ENCODE assay signal across 20 mouse cellular contexts in the genomic region with DNA sequence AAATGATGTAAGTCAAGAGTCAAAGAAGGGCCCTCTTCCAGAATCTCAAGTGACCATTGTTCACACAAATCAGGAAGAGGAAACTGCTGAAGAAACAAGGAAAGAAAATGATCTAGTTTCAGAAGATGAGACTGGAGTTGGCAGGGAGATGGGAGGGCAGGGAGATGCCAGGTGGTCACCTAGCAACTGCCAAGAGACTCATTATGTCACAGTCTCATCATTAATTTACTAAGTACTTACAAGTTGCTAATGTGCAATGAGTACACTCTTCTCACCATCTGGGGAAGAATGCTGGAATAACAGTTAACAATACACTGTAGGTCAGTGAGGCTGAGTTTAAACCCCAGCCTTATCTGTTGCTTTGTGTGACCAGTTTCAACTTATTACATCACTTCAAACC.
DNase-seq lines count a peak whose midpoint lies in the region; ATAC-seq lines count a peak whose summit lies in the region.
"Had no signal": no experiment of that assay in that cellular context is flagged by ENCODE, and none has a peak within 500 bp of the region (broad histone marks: within the 10 kb centered on the region; RNA-seq: fewer than 3 reads in every experiment).

No protein-coding gene starts in this region.

- H3K4me1 ChIP-seq in heart, embryonic 13.5 days = peaks cover 42% of the 10 kb centered on the region
- H3K4me1 ChIP-seq in embryonic facial prominence, embryonic 10.5 days = peaks cover 18% of the 10 kb centered on the region
- H3K4me1 ChIP-seq: liver, embryonic 12.5 days had no signal

- intact Hi-C loops in heart, postnatal 25 days (cut with DNase I) = no loop called here
- intact Hi-C loops in left cerebral cortex, postnatal 4 days (cut with DNase I) = no loop called here
- intact Hi-C loops in left cerebral cortex, postnatal 10 days (cut with DNase I) = no loop called here

- no peaks in the 10 kb centered on the region for H3K27me3 ChIP-seq in heart, embryonic 13.5 days (replicated peaks)
- H3K27me3 ChIP-seq in embryonic facial prominence, embryonic 10.5 days (replicated peaks; ENCODE audit: low read depth, poor library complexity, severe bottlenecking) = no peaks in the 10 kb centered on the region
- H3K27me3 ChIP-seq: liver, embryonic 12.5 days; megakaryocyte, embryonic 14.5 days; neural tube, embryonic 13.5 days had no signal

- no peak overlapping the region for H3K4me3 ChIP-seq in heart, embryonic 13.5 days
- no peak overlapping the region for H3K4me3 ChIP-seq in embryonic facial prominence, embryonic 10.5 days
- H3K4me3 ChIP-seq: limb, embryonic 10.5 days; liver, embryonic 12.5 days; megakaryocyte, embryonic 14.5 days; neural tube, embryonic 13.5 days had no signal

- no peaks in the 10 kb centered on the region for H3K9me3 ChIP-seq in heart, embryonic 13.5 days
- no peaks in the 10 kb centered on the region for H3K9me3 ChIP-seq in embryonic facial prominence, embryonic 10.5 days
- H3K9me3 ChIP-seq: limb, embryonic 10.5 days; liver, embryonic 12.5 days; megakaryocyte, embryonic 14.5 days; neural tube, embryonic 13.5 days had no signal

- peak; percentile 16 to 21 for DNase-seq in cerebellum, adult 18-20 months
- no peak for DNase-seq in cerebellum, adult 11 months
- no peak for DNase-seq in heart, postnatal 25 days (ENCODE audit: low spot score)
- peak; percentile 33 for DNase-seq in left cerebral cortex, postnatal 4 days
- no peak for DNase-seq in left cerebral cortex, postnatal 10 days (ENCODE audit: extremely low spot score in 1 of 2, low spot score in 2 of 2)
- peak; percentile 52 for DNase-seq in retina, postnatal 1 day
- no peak for DNase-seq in embryonic facial prominence, embryonic 10.5 days (ENCODE audit: low spot score)
- DNase-seq: adrenal gland, postnatal 14 days; forebrain, postnatal 0 days; gastrocnemius, postnatal 36 days; lung, adult 2 months; midbrain, embryonic 14.5 days; right cerebral cortex, postnatal 14 days had no signal

- peak overlapping the region; percentile 74 for H3K27ac ChIP-seq in heart, embryonic 13.5 days (replicated peaks)
- no peak overlapping the region for H3K27ac ChIP-seq in embryonic facial prominence, embryonic 10.5 days (replicated peaks)
- H3K27ac ChIP-seq: liver, embryonic 12.5 days; neural tube, embryonic 13.5 days had no signal

- H3K36me3 ChIP-seq in heart, embryonic 13.5 days = no peaks in the 10 kb centered on the region
- H3K36me3 ChIP-seq in embryonic facial prominence, embryonic 10.5 days (replicated peaks) = no peaks in the 10 kb centered on the region
- H3K36me3 ChIP-seq: limb, embryonic 10.5 days; liver, embryonic 12.5 days; neural tube, embryonic 13.5 days had no signal

- no peak for ATAC-seq in heart, embryonic 13.5 days (ENCODE audit: extremely low read depth, insufficient number of reproducible peaks, low FRiP score, low TSS enrichment)
- ATAC-seq: activated CD4-positive, CD25-positive, alpha-beta regulatory T cell, adult 4 months; CD4-positive, CD25-positive, alpha-beta regulatory T cell, adult 4 months; forebrain, postnatal 0 days; liver, embryonic 12.5 days had no signal

- H3K9ac ChIP-seq in heart, embryonic 13.5 days = no peak overlapping the region
- H3K9ac ChIP-seq: forebrain, postnatal 0 days; liver, embryonic 12.5 days; neural tube, embryonic 13.5 days had no signal

- no peak overlapping the region for H3K4me2 ChIP-seq in heart, embryonic 13.5 days
- H3K4me2 ChIP-seq: liver, embryonic 12.5 days; neural tube, embryonic 13.5 days had no signal

Comparison
In these comparisons a context has a peak if more than half of its experiments do, and no peak if none do; other contexts are left out.
1. DNase-seq: peak in cerebellum, adult 18-20 months (2 of 2), left cerebral cortex, postnatal 4 days (single experiment) and retina, postnatal 1 day (single experiment); none in cerebellum, adult 11 months (single experiment), heart, postnatal 25 days (single experiment), left cerebral cortex, postnatal 10 days (0 of 2) and embryonic facial prominence, embryonic 10.5 days (single experiment).